In genomic region chr5:124943181-124943792, GRCm38 (mm10) we compare ENCODE assay signal across 10 mouse cellular contexts. TPM values are rescaled to one million over a fixed set of nuclear protein-coding genes. Genes with fewer than 3 reads are reported as not detected.
A peak's percentile ranks its signal among the peaks of the same experiment; 100 is the strongest.
DNase-seq lines count a peak whose midpoint lies in the region; ATAC-seq and TF ChIP-seq lines count a peak whose summit lies in the region.
"Had no signal": no experiment of that assay in that cellular context is flagged by ENCODE, and none has a peak within 500 bp of the region (broad histone marks: within the 10 kb centered on the region; RNA-seq: fewer than 3 reads in every experiment).

No protein-coding gene starts in this region.

- H3K4me2 ChIP-seq in kidney, embryonic 15.5 days = no peak overlapping the region
- H3K4me2 ChIP-seq: limb, embryonic 13.5 days had no signal

- no peak for TF ChIP-seq POLR2A in kidney, adult 2 months (IDR thresholded peaks at IDR 0.05; ENCODE audit: low read depth, low read length)

- H3K9me3 ChIP-seq in kidney, embryonic 15.5 days (replicated peaks) = no peaks in the 10 kb centered on the region
- H3K9me3 ChIP-seq: limb, embryonic 13.5 days had no signal

- H3K36me3 ChIP-seq in kidney, embryonic 15.5 days = no peaks in the 10 kb centered on the region
- H3K36me3 ChIP-seq in kidney, adult 2 months (ENCODE audit: control insufficient read depth, insufficient read depth, low read length) = no peaks in the 10 kb centered on the region
- H3K36me3 ChIP-seq: limb, embryonic 13.5 days had no signal

- TF ChIP-seq CTCF in kidney, adult 2 months (conservative IDR thresholded peaks at IDR 0.05; ENCODE audit: insufficient read depth, insufficient read length, low read depth, low read length) = no peak

- no peaks in the 10 kb centered on the region for H3K27me3 ChIP-seq in kidney, embryonic 15.5 days
- H3K27me3 ChIP-seq in kidney, adult 2 months (replicated peaks; ENCODE audit: control insufficient read depth, insufficient read depth, low read length) = no peaks in the 10 kb centered on the region
- H3K27me3 ChIP-seq: limb, embryonic 13.5 days; Patski had no signal

- WGBS in kidney, embryonic 15.5 days = 83% methylated on average over 12 of the region's 12 CpGs
- WGBS in kidney, adult 2 months = 90% methylated on average over 12 of the region's 12 CpGs

- no peak overlapping the region for H3K27ac ChIP-seq in kidney, embryonic 15.5 days
- no peak overlapping the region for H3K27ac ChIP-seq in kidney, adult 2 months (ENCODE audit: insufficient read depth, low read depth, low read length)
- H3K27ac ChIP-seq: limb, embryonic 13.5 days had no signal

- 0 out of 2 replicates have a peak, but pooled peaks have one; percentile 49 for ATAC-seq in kidney, embryonic 15.5 days (replicated peaks; ENCODE audit: low FRiP score)
- ATAC-seq: intestine, postnatal 0 days; Patski had no signal

- no peak for DNase-seq in kidney, adult 2 months
- peak; percentile 50 for DNase-seq in thymus, postnatal 14 days
- no peak for DNase-seq in thymus, adult 18-20 months
- DNase-seq in induced T-regulatory cell, adult 2 months (ENCODE audit: low read depth) = peak; percentile 52
- DNase-seq in ovary, postnatal 14 days (ENCODE audit: low spot score) = no peak
- DNase-seq in frontal cortex, postnatal 25 days (ENCODE audit: low spot score in 2 of 2) = no peak

- H3K4me3 ChIP-seq in kidney, embryonic 15.5 days (replicated peaks) = no peak overlapping the region
- H3K4me3 ChIP-seq in kidney, adult 2 months (ENCODE audit: insufficient read depth, low read depth, low read length) = no peak overlapping the region
- H3K4me3 ChIP-seq: limb, embryonic 13.5 days had no signal

- H3K4me1 ChIP-seq in kidney, embryonic 15.5 days = 0 out of 2 replicates have a peak, but pooled peaks cover 5% of the 10 kb centered on the region
- H3K4me1 ChIP-seq in kidney, adult 2 months (ENCODE audit: control insufficient read depth, insufficient read depth, low read length) = no peaks in the 10 kb centered on the region

- no peak overlapping the region for H3K9ac ChIP-seq in kidney, embryonic 15.5 days
- H3K9ac ChIP-seq: limb, embryonic 13.5 days had no signal

RNA-seq across cellular contexts. Expression of gene Rflna, which starts 59.7 kb away (rescaled TPM):
- 4.6 and 5.0 TPM in 2 replicates for polyA plus RNA-seq in kidney, embryonic 15.5 days (2015; fragmentation: Nextera tagmentation; extraction: Ambion mirVana)
- polyA plus RNA-seq in kidney, adult 2 months (2012; rRNA removed) = 7.9 and 11.3 TPM in 2 replicates

Comparison
In these comparisons a context has a peak if more than half of its experiments do, and no peak if none do; other contexts are left out.
1. DNase-seq: peak in thymus, postnatal 14 days (single experiment) and induced T-regulatory cell, adult 2 months (single experiment); none in kidney, adult 2 months (single experiment), thymus, adult 18-20 months (0 of 2), ovary, postnatal 14 days (single experiment) and frontal cortex, postnatal 25 days (0 of 2).